Mouse (Mus musculus): Measurements from ENCODE around the gene Clps.

Gene Clps

GRCm38 (mm10) chr17:28553040-28553793, 7.3 kb downstream of the Clps start:
- in situ Hi-C loops (cut with MboI, MseI): no loop called here

- in situ Hi-C loops (cut with MboI, MseI): no loop called here
Observed at GRCm38 (mm10) chr17:28549111-28549510, 11.5 kb downstream of the Clps start, which contains the start of gene Clpsl2. Clpsl2 (plus strand) TSS chr17:28549411.

- in situ Hi-C loops (cut with MboI, MseI): no loop called here
Observed at GRCm38 (mm10) chr17:28548550-28548949, 12.0 kb downstream of the Clps start.

- in situ Hi-C loops (cut with MboI, MseI): no loop called here
Observed at GRCm38 (mm10) chr17:28546925-28547324, 13.6 kb downstream of the Clps start.

GRCm38 (mm10) chr17:28537881-28538280, 22.7 kb downstream of the Clps start:
- in situ Hi-C loops (cut with MboI, MseI): loop anchor here (10.0 kb wide), 1 partner anchor 153 kb away; no protein-coding TSS in a partner anchor

- in situ Hi-C loops (cut with MboI, MseI): loop anchor here (10.0 kb wide), 1 partner anchor 149 kb away; no protein-coding TSS in a partner anchor
Observed at GRCm38 (mm10) chr17:28533327-28533726, 27.2 kb downstream of the Clps start.

GRCm38 (mm10) chr17:28532557-28532956, 28.0 kb downstream of the Clps start:
- in situ Hi-C loops (cut with MboI, MseI): loop anchor here (10.0 kb wide), 1 partner anchor 148 kb away; no protein-coding TSS in a partner anchor

GRCm38 (mm10) chr17:28531946-28532345, 28.6 kb downstream of the Clps start:
- in situ Hi-C loops (cut with MboI, MseI): loop anchor here (10.0 kb wide), 1 partner anchor 147 kb away; no protein-coding TSS in a partner anchor

- in situ Hi-C loops (cut with MboI, MseI): loop anchor here (10.0 kb wide), 1 partner anchor 146 kb away; no protein-coding TSS in a partner anchor
Observed at GRCm38 (mm10) chr17:28530506-28530905, 30.1 kb downstream of the Clps start, which contains the start of gene Armc12. Armc12 (plus strand) TSS chr17:28530806.

GRCm38 (mm10) chr17:28529116-28529515, 31.4 kb downstream of the Clps start:
- in situ Hi-C loops (cut with MboI, MseI): loop anchor here (5.0 kb wide), 2 partner anchors 57 to 707 kb away; partner anchors contain the start of gene D17Wsu92e

GRCm38 (mm10) chr17:28528043-28528351, 32.6 kb downstream of the Clps start:
- in situ Hi-C loops (cut with MboI, MseI): loop anchor here (5.0 kb wide), 2 partner anchors 56 to 706 kb away; partner anchors contain the start of gene D17Wsu92e

- in situ Hi-C loops (cut with MboI, MseI): loop anchor here (5.0 kb wide), 2 partner anchors 55 to 705 kb away; partner anchors contain the start of gene D17Wsu92e
Observed at GRCm38 (mm10) chr17:28527184-28528042, 33.2 kb downstream of the Clps start.

- in situ Hi-C loops (cut with MboI, MseI): loop anchor here (5.0 kb wide), 2 partner anchors 53 to 703 kb away; partner anchors contain the start of gene D17Wsu92e
Observed at GRCm38 (mm10) chr17:28524831-28525430, 35.6 kb downstream of the Clps start.

- in situ Hi-C loops (cut with MboI, MseI): no loop called here
Observed at GRCm38 (mm10) chr17:28524009-28524695, 36.4 kb downstream of the Clps start.

GRCm38 (mm10) chr17:28523355-28524008, 37.1 kb downstream of the Clps start:
- in situ Hi-C loops (cut with MboI, MseI): no loop called here

- in situ Hi-C loops (cut with MboI, MseI): no loop called here
Observed at GRCm38 (mm10) chr17:28522623-28523354, 37.8 kb downstream of the Clps start.

- in situ Hi-C loops (cut with MboI, MseI): no loop called here
Observed at GRCm38 (mm10) chr17:28521920-28522319, 38.6 kb downstream of the Clps start.

GRCm38 (mm10) chr17:28521071-28521726, 39.4 kb downstream of the Clps start:
- in situ Hi-C loops (cut with MboI, MseI): no loop called here

GRCm38 (mm10) chr17:28520561-28520960, 40.0 kb downstream of the Clps start:
- in situ Hi-C loops (cut with MboI, MseI): no loop called here
